9 mouse cellular contexts compared by ENCODE assay signal in genomic region chr11:118342400-118342981, GRCm38 (mm10). TPM values are rescaled to one million over a fixed set of nuclear protein-coding genes. Genes with fewer than 3 reads are reported as not detected.
DNase-seq lines count a peak whose midpoint lies in the region; ATAC-seq and TF ChIP-seq lines count a peak whose summit lies in the region.
"Had no signal": no experiment of that assay in that cellular context is flagged by ENCODE, and none has a peak within 500 bp of the region (broad histone marks: within the 10 kb centered on the region; RNA-seq: fewer than 3 reads in every experiment).

Cep295nl (minus strand) TSS chr11:118342500.

- no peaks in the 10 kb centered on the region for H3K9me3 ChIP-seq in kidney, embryonic 16.5 days (ENCODE audit: low read length)
- H3K9me3 ChIP-seq in hindbrain, postnatal 0 days (ENCODE audit: low read length) = no peaks in the 10 kb centered on the region
- H3K9me3 ChIP-seq: neural tube, embryonic 12.5 days had no signal

- peak; percentile 60; the same call in 1 of the 2 replicates for ATAC-seq in kidney, embryonic 16.5 days (ENCODE audit: low FRiP score, low TSS enrichment)
- peak; percentile 71 for ATAC-seq in hindbrain, postnatal 0 days

- H3K4me3 ChIP-seq in kidney, embryonic 16.5 days (ENCODE audit: low read length) = no peak within 1 kb of the TSS
- no peak within 1 kb of the TSS for H3K4me3 ChIP-seq in kidney, adult 2 months (ENCODE audit: insufficient read depth, low read depth, low read length)
- no peak within 1 kb of the TSS for H3K4me3 ChIP-seq in hindbrain, postnatal 0 days (ENCODE audit: low read length)
- H3K4me3 ChIP-seq: neural tube, embryonic 12.5 days had no signal

- no peak for TF ChIP-seq CTCF in kidney, adult 2 months (conservative IDR thresholded peaks at IDR 0.05; ENCODE audit: insufficient read depth, insufficient read length, low read depth, low read length)
- TF ChIP-seq CTCF in hindbrain, postnatal 0 days (IDR thresholded peaks at IDR 0.05; ENCODE audit: low read depth) = no peak

- no peak within 1 kb of the TSS for H3K4me2 ChIP-seq in kidney, embryonic 16.5 days (replicated peaks; ENCODE audit: low read depth, low read length)
- no peak within 1 kb of the TSS for H3K4me2 ChIP-seq in hindbrain, postnatal 0 days (ENCODE audit: low read depth, low read length)
- H3K4me2 ChIP-seq: neural tube, embryonic 12.5 days had no signal

- 17% methylated on average over 7 of the region's 7 CpGs for WGBS in kidney, embryonic 16.5 days
- WGBS in kidney, adult 2 months = 43% methylated on average over 7 of the region's 7 CpGs
- 32% methylated on average over 7 of the region's 7 CpGs for WGBS in hindbrain, postnatal 0 days

- no peak for DNase-seq in kidney, adult 2 months
- DNase-seq in brain, adult 2 months (ENCODE audit: low read depth, low spot score) = peak; percentile 67
- peak; percentile 60 for DNase-seq in hindbrain, postnatal 0 days (ENCODE audit: low spot score)
- DNase-seq in naive thymus-derived CD4-positive, alpha-beta T cell, adult 2 months (ENCODE audit: low read depth) = peak; percentile 68
- no peak for DNase-seq in layer of hippocampus, adult 9-10 months (ENCODE audit: low spot score)
- DNase-seq in spleen, postnatal 14 days (ENCODE audit: low spot score in 2 of 2) = no peak
- DNase-seq in right cerebral cortex, postnatal 10 days (ENCODE audit: low spot score in 2 of 2) = no peak

- H3K27me3 ChIP-seq in kidney, embryonic 16.5 days (ENCODE audit: insufficient read depth, low read length) = no peaks in the 10 kb centered on the region
- H3K27me3 ChIP-seq in kidney, adult 2 months (replicated peaks; ENCODE audit: control insufficient read depth, insufficient read depth, low read length) = no peaks in the 10 kb centered on the region
- no peaks in the 10 kb centered on the region for H3K27me3 ChIP-seq in hindbrain, postnatal 0 days (ENCODE audit: insufficient read depth, low read length)
- H3K27me3 ChIP-seq: neural tube, embryonic 12.5 days had no signal

- TF ChIP-seq POLR2A in kidney, adult 2 months (IDR thresholded peaks at IDR 0.05; ENCODE audit: low read depth, low read length) = no peak

- H3K9ac ChIP-seq in kidney, embryonic 16.5 days (replicated peaks; ENCODE audit: low read length) = no peak within 1 kb of the TSS; the same call in none of the 2 replicates
- H3K9ac ChIP-seq in hindbrain, postnatal 0 days (replicated peaks; ENCODE audit: low read length) = no peak within 1 kb of the TSS; the same call in 1 of the 2 replicates
- H3K9ac ChIP-seq: neural tube, embryonic 12.5 days had no signal

- H3K4me1 ChIP-seq in kidney, embryonic 16.5 days (ENCODE audit: insufficient read depth, low read length) = peaks cover 36% of the 10 kb centered on the region
- no peaks in the 10 kb centered on the region for H3K4me1 ChIP-seq in kidney, adult 2 months (ENCODE audit: control insufficient read depth, insufficient read depth, low read length)
- H3K4me1 ChIP-seq in hindbrain, postnatal 0 days (ENCODE audit: insufficient read depth, low read length) = peaks cover 29% of the 10 kb centered on the region

- H3K36me3 ChIP-seq in kidney, embryonic 16.5 days (ENCODE audit: insufficient read depth, low read length) = no peaks in the 10 kb centered on the region
- no peaks in the 10 kb centered on the region for H3K36me3 ChIP-seq in kidney, adult 2 months (ENCODE audit: control insufficient read depth, insufficient read depth, low read length)
- H3K36me3 ChIP-seq in hindbrain, postnatal 0 days (ENCODE audit: insufficient read depth, low read length) = no peaks in the 10 kb centered on the region
- H3K36me3 ChIP-seq: neural tube, embryonic 12.5 days had no signal

- 0 out of 2 replicates have a peak within 1 kb of the TSS, but pooled peaks have one; percentile 20 for H3K27ac ChIP-seq in kidney, embryonic 16.5 days (ENCODE audit: low read length)
- no peak within 1 kb of the TSS for H3K27ac ChIP-seq in kidney, adult 2 months (ENCODE audit: insufficient read depth, low read depth, low read length)
- peak within 1 kb of the TSS; percentile 71 for H3K27ac ChIP-seq in hindbrain, postnatal 0 days
- H3K27ac ChIP-seq: neural tube, embryonic 12.5 days had no signal

RNA-seq across cellular contexts. Expression of gene Cep295nl, which starts in this region (rescaled TPM):
- 0.37 and 0.39 TPM in 2 replicates for polyA plus RNA-seq in kidney, embryonic 16.5 days (2015; fragmentation: Nextera tagmentation; extraction: Ambion mirVana)
- polyA plus RNA-seq in kidney, adult 2 months (2012; rRNA removed) = 0.06 and 0.07 TPM in 2 replicates
- 0.31 and 1.2 TPM in 2 replicates for total RNA-seq in hindbrain, postnatal 0 days (2014; rRNA removed)
- polyA plus RNA-seq in hindbrain, postnatal 0 days (2015; fragmentation: Nextera tagmentation; extraction: Ambion mirVana) = 0.20 and 0.47 TPM in 2 replicates

Comparison
In these comparisons a context has a peak if more than half of its experiments do, and no peak if none do; other contexts are left out.
1. Peak in ATAC-seq and H3K27ac ChIP-seq in kidney, embryonic 16.5 days; RNA of the gene not detected or under 1 TPM.
2. DNase-seq: peak in brain, adult 2 months (single experiment), hindbrain, postnatal 0 days (single experiment) and naive thymus-derived CD4-positive, alpha-beta T cell, adult 2 months (single experiment); none in kidney, adult 2 months (single experiment), layer of hippocampus, adult 9-10 months (single experiment), spleen, postnatal 14 days (0 of 2) and right cerebral cortex, postnatal 10 days (0 of 2).